Mouse (Mus musculus) heart, adult 9 months (tissue): Measurements from ENCODE around the gene Olfr683.
"Not testable (repeated sequence)": the region's sequence is repeated elsewhere in the genome, so short reads cannot be mapped to it uniquely, and the experiment has no call there.

Source experiments
- DNase-seq, 2 experiments: peaks; one replicate each; pipeline ENCODE4 v3.0.0; 2022; ENCODE audit warnings: low spot score in 2 of 2

Gene Olfr683

DNA sequence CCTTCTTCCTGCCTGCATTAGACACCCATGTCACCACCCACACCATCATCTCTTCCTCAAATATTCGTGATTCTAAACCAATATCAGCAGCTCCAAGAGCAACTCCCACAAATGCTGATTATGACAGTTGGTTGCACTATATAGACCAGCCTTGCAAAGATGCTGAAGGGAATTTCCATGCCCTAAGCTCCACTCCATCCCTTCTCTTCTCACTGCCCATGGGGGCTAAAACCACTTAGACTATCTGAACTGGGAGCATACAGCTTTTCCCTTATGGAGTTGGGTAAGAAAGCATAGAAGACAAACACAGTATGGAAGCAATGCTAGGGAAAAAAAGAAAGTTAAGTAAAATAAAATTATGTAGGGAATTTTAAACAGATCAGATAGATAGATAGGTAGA is at the start of gene Olfr683:
Gene Olfr683, minus strand, starts transcription at position 101 of the 400 bp plus-strand sequence.
- DNase-seq: no peak

DNA sequence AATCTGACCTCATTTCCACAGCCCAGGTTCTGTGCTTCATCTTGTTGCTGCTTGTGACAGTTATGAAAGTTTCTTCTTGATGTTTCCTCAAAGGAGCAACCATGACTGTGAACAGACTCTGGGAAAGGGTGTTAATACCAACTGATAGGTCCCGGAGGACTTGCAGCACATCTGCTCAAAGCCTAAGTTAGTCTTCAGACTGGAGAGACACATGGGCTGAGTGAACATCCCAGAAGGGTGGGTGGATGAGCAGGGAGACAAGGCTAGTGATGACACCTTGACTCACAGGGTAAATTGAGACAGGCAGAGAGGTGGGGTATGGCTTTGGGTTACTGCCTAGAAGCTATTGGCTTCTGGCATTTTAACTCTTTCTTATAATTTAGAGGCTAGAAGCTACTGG is 39.1 kb upstream of the Olfr683 start, which contains the start of gene Olfr685:
Gene Olfr685, minus strand, starts transcription at position 101 of the 400 bp plus-strand sequence.
- no peak for DNase-seq

DNA sequence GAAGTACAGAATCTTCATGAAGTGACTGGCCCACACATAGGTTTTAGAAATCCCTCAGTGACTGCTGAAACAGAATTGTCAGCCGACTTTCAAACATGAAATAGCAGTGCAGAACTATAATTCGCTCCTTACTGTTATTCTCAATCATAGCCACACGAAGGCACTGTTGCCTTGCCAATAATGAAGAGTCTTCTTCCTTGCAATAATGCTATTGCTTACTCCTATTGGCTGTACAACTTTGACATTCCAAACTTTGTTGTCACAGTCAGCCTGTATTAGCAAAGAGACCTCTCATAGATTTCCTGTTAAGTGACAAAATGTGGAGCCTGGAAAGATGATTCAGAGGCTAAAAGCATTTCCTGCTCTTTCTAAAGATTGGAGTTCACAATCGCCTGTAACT is 24.0 kb upstream of the Olfr683 start:
- peak; percentile 1 to 6 for DNase-seq

DNA sequence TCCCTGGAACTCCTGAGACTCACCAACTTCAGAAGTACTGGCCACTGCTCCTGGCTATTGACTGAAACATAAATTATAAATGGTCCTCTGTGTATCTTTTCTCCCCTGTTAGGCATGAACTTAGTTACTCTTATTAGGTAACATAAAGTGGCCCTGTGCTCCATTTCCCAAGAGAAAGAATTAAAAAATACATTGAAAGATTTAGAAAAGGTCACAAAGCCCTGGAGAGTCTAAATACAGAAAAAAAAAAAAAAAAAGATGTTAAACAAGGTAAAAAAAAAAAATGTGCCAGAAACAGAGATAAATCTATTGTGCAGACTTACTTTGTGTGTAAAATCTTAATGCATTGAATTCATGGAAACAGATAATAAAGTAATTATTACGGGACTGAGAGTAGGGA is 16.7 kb upstream of the Olfr683 start, which contains the start of gene Olfr684:
Gene Olfr684, minus strand, starts transcription at position 101 of the 400 bp plus-strand sequence.
- DNase-seq: no peak

DNA sequence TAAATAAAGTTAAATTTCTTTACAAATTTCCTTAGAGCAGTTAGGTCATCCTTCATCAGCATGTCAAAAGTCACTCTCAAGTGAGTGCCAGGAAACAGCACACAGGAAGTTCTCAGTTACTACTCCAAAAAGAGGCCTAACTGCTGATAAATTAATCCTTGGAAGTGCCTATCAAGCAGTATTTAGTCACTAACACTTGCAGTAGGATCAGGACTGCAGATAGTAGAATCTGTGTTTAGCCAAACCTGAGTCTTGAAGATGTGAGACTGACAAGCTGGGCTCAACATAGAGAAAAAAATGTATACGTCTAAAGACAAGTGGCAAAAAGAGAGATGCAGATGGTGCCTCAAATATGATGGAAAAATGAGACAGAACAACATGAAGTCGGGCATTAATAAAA is 5.5 kb downstream of the Olfr683 start:
- DNase-seq: no peak

DNA sequence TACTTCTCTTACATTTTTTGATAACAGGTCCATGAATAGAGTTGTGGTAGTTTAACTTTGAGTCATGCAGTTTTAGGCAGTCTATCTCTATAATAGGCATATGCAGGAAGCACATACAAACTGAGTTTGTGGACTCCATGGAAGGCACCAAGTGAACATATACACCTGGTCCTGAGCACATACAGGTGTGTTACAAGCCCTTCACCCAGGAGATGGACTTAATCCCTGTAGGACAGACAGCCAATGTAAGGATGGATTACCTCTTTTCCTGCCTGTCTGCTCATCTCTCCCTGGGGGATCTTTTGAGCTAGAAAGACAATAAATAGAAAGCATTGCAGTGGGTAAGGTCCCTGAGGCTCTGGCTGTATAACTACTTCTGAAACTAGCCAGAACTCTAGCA is 30.3 kb downstream of the Olfr683 start, which contains the start of gene Olfr681:
Gene Olfr681, plus strand, starts transcription at position 301 of the 400 bp plus-strand sequence.
- no peak for DNase-seq

DNA sequence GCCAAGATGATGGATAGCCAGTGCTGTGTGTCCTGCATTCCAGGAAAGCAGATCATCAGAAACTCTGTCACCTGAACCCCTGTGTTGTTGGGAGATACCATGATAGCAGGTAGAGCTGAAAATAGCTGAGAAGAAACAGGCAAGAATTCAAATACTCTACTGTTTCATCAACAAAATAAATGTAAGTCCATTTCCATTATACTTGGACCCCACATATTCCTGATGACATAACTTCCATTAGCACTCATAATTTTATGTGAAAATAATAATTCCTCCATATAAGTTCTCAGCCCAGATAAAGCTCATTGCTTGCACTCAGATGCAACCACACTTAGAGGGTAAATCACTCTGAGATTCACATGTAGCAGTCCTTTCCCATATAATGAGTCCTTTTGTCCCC is 54.1 kb downstream of the Olfr683 start, which contains the start of gene Olfr680-ps1:
Gene Olfr680-ps1, minus strand, starts transcription at position 101 of the 400 bp plus-strand sequence.
- not testable (repeated sequence) for DNase-seq
